Mouse (Mus musculus) liver, adult 2 months (tissue): ENCODE results near the gene Ebf1.

Experiments used
- CTCF ChIP-seq: fragments of 200-500 bp; IDR thresholded peaks from 2 replicates; pipeline ENCODE4 v1.5.1; 2011; ENCODE audit warnings: low read depth, low read length, control low read depth
- POLR2A ChIP-seq: fragments of 200-500 bp; IDR thresholded peaks from 2 replicates; pipeline ENCODE4 v1.6.1; 2011; ENCODE audit warnings: low read length, control low read depth; ENCODE audit not compliant: insufficient read depth; ENCODE audit errors: extremely low read depth

DNA sequence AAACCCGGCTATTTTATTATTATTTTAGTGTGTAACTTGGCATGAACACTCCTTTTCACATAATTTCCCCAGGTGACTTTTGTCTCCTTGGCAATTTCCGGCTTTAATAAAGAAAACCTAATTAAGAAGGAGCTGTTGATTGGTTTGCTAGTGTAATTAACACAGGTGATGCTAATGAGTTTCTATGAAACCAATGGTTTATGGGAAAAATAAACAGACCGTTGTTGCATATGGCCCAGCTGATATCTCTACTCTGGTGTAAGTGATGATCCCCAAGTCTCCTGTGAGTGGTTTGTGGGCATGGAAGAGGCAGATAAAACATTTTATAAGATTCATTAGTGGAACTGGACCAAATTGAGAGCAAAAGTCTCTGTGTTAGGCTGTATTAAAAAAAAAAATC lies 132.2 kb downstream of the Ebf1 start:
- no peak for TF ChIP-seq POLR2A
- no peak for TF ChIP-seq CTCF
